Mouse (Mus musculus) kidney, postnatal 0 days (tissue): ENCODE measurements around the gene D930048N14Rik. TPM values are rescaled to one million over a fixed set of nuclear protein-coding genes. Genes with fewer than 3 reads are reported as not detected.

Source experiments
- ATAC-seq: fragments of 200-750 bp; cut with Nextera tagmentation; replicated peaks from 2 replicates; pipeline ENCODE4 v1.8.0; 2017; ENCODE audit warnings: low read depth, moderate number of reproducible peaks, moderate TSS enrichment, moderate library complexity; ENCODE audit not compliant: low FRiP score
- DNase-seq: peaks from one replicate; pipeline ENCODE4 v3.0.0-alpha.2; 2016; ENCODE audit warnings: low spot score
- H3K27ac ChIP-seq: fragments of 300-500 bp; sonication (generic); 2 replicates; pipeline ENCODE4 v1.5.1; 2014; ENCODE audit warnings: mild to moderate bottlenecking
- H3K27me3 ChIP-seq: fragments of 300-500 bp; sonication (generic); 2 replicates; pipeline ENCODE4 v1.6.1; 2014; ENCODE audit warnings: low read length, mixed read lengths; ENCODE audit not compliant: insufficient read depth
- H3K36me3 ChIP-seq: fragments of 300-500 bp; sonication (generic); 2 replicates; pipeline ENCODE4 v1.6.1; 2014; ENCODE audit warnings: low read length, mixed read lengths; ENCODE audit not compliant: insufficient read depth
- H3K4me1 ChIP-seq: fragments of 300-500 bp; sonication (generic); replicated peaks from 2 replicates; pipeline ENCODE4 v1.6.1; 2014; ENCODE audit warnings: antibody characterized with exemption, low read length, mixed read lengths; ENCODE audit not compliant: insufficient read depth
- H3K4me2 ChIP-seq: fragments of 300-500 bp; sonication (generic); 2 replicates; pipeline ENCODE4 v1.6.1; 2014; ENCODE audit warnings: mild to moderate bottlenecking, low read length, moderate library complexity, mixed read lengths
- H3K4me3 ChIP-seq: fragments of 300-500 bp; sonication (generic); replicated peaks from 2 replicates; pipeline ENCODE4 v1.5.1; 2014; ENCODE audit warnings: low read depth, low read length
- H3K9ac ChIP-seq: fragments of 300-500 bp; sonication (generic); 2 replicates; pipeline ENCODE4 v1.6.1; 2014; ENCODE audit warnings: low read depth, low read length
- H3K9me3 ChIP-seq: fragments of 300-500 bp; sonication (generic); replicated peaks from 2 replicates; pipeline ENCODE4 v1.6.1; 2016; ENCODE audit warnings: low read length, inconsistent platforms, mixed read lengths
- CTCF ChIP-seq: IDR thresholded peaks from 2 replicates; pipeline ENCODE4 v1.5.1; 2016; ENCODE audit warnings: antibody characterized with exemption, low read depth, mild to moderate bottlenecking, moderate library complexity
- WGBS: fragments of 180-500 bp; shearing (Covaris S2); extraction: QIAGEN DNeasy Blood & Tissue Kit; methylation state at CpG from one replicate; pipeline ENCODE4 v1.1.7; 2014; 5-methylcytosine and 5-hydroxymethylcytosine counted together
- polyA plus RNA-seq: library from polyadenylated mRNA; unstranded; fragments of >200 nt; fragmentation: Nextera tagmentation; extraction: Ambion mirVana; gene quantifications from 2 replicates; pipeline ENCODE4 v1.2.1, GENCODE M21; 2015

D930048N14Rik gene
- polyA plus RNA-seq, 1 experiment from 2014 or later, result 1.9 TPM

- Histone ChIP-seq H3K9me3 (no peaks in the 10 kb centered on the region), H3K4me2 (peak overlapping the region; percentile 85), H3K4me3 (peak overlapping the region; percentile 84), H3K27me3 (no peaks in the 10 kb centered on the region), H3K36me3 (no peaks in the 10 kb centered on the region), H3K9ac (peak overlapping the region; percentile 84), H3K4me1 (peaks cover 14% of the 10 kb centered on the region; the same call in 1 of the 2 replicates), H3K27ac (peak overlapping the region; percentile 88; the same call in 1 of the 2 replicates)
- no peak for ATAC-seq
- no peak for DNase-seq
- 13% methylated on average over 6 of the region's 6 CpGs for WGBS
- no peak for TF ChIP-seq CTCF
Observed at GRCm38 (mm10) chr11:51635127-51635524, 15.6 kb upstream of the D930048N14Rik start.

- no peaks in the 10 kb centered on the region for H3K9me3 ChIP-seq
- peaks cover 14% of the 10 kb centered on the region; the same call in 1 of the 2 replicates for H3K4me1 ChIP-seq
- peak within 1 kb of the TSS; percentile 85 for H3K4me2 ChIP-seq
- peak within 1 kb of the TSS; percentile 88 for H3K27ac ChIP-seq
- no peaks in the 10 kb centered on the region for H3K36me3 ChIP-seq
- no peaks in the 10 kb centered on the region for H3K27me3 ChIP-seq
- H3K9ac ChIP-seq, result peak within 1 kb of the TSS; percentile 84
- under 1% methylated on average over 61 of the region's 61 CpGs for WGBS
- DNase-seq, result peak; percentile 91
- ATAC-seq, result peak; percentile 86
- TF ChIP-seq CTCF, result no peak; the same call in 1 of the 2 replicates
- H3K4me3 ChIP-seq, result peak within 1 kb of the TSS; percentile 84
Observed at GRCm38 (mm10) chr11:51635525-51636322, 15.0 kb upstream of the D930048N14Rik start, which contains the start of gene Rmnd5b. Rmnd5b (minus strand) TSS chr11:51635896.

- H3K36me3 ChIP-seq, result no peaks in the 10 kb centered on the region
- H3K27ac ChIP-seq, result peak overlapping the region; percentile 88
- peak overlapping the region; percentile 84 for H3K4me3 ChIP-seq
- H3K27me3 ChIP-seq, result no peaks in the 10 kb centered on the region
- peak overlapping the region; percentile 85 for H3K4me2 ChIP-seq
- WGBS, result 5% methylated on average over 6 of the region's 6 CpGs
- no peak for ATAC-seq
- no peaks in the 10 kb centered on the region for H3K9me3 ChIP-seq
- peak; percentile 91 for DNase-seq
- peak overlapping the region; percentile 84 for H3K9ac ChIP-seq
- peaks cover 14% of the 10 kb centered on the region; the same call in 1 of the 2 replicates for H3K4me1 ChIP-seq
- TF ChIP-seq CTCF, result peak; percentile 73
Observed at GRCm38 (mm10) chr11:51636323-51636684, 14.4 kb upstream of the D930048N14Rik start.

GRCm38 (mm10) chr11:51637971-51638414 lies 12.8 kb upstream of the D930048N14Rik start:
- peak overlapping the region; percentile 50 for H3K4me2 ChIP-seq
- peak; percentile 68 for DNase-seq
- H3K27me3 ChIP-seq, result no peaks in the 10 kb centered on the region
- H3K36me3 ChIP-seq, result no peaks in the 10 kb centered on the region
- H3K9me3 ChIP-seq, result no peaks in the 10 kb centered on the region
- peaks cover 8% of the 10 kb centered on the region; the same call in 1 of the 2 replicates for H3K4me1 ChIP-seq
- peak overlapping the region; percentile 14; the same call in 1 of the 2 replicates for H3K4me3 ChIP-seq
- peak overlapping the region; percentile 46 for H3K9ac ChIP-seq
- peak overlapping the region; percentile 77 for H3K27ac ChIP-seq
- no peak for TF ChIP-seq CTCF
- 5% methylated on average over 17 of the region's 17 CpGs for WGBS
- no peak for ATAC-seq

- no peak for ATAC-seq
- Histone ChIP-seq H3K4me2 (peak overlapping the region; percentile 50; the same call in 1 of the 2 replicates), H3K9me3 (no peaks in the 10 kb centered on the region), H3K27ac (peak overlapping the region; percentile 77; the same call in 1 of the 2 replicates), H3K27me3 (no peaks in the 10 kb centered on the region), H3K9ac (no peak overlapping the region), H3K4me1 (peaks cover 8% of the 10 kb centered on the region; the same call in 1 of the 2 replicates), H3K36me3 (peaks cover 4% of the 10 kb centered on the region; the same call in 1 of the 2 replicates), H3K4me3 (no peak overlapping the region)
- TF ChIP-seq CTCF, result no peak
- WGBS, result 67% methylated on average over 5 of the region's 5 CpGs
- DNase-seq, result no peak
Observed at GRCm38 (mm10) chr11:51638497-51638896, 12.3 kb upstream of the D930048N14Rik start.

GRCm38 (mm10) chr11:51640748-51641147 lies 10.0 kb upstream of the D930048N14Rik start:
- no peaks in the 10 kb centered on the region for H3K27me3 ChIP-seq
- ATAC-seq (no peak), DNase-seq (no peak)
- H3K36me3 ChIP-seq, result peaks cover 13% of the 10 kb centered on the region; the same call in 1 of the 2 replicates
- 79% methylated on average over 7 of the region's 7 CpGs for whole genome bisulfite sequencing
- no peaks in the 10 kb centered on the region for H3K9me3 ChIP-seq
- no peak overlapping the region for H3K27ac ChIP-seq
- no peak for TF ChIP-seq CTCF
- peaks cover 8% of the 10 kb centered on the region; the same call in 1 of the 2 replicates for H3K4me1 ChIP-seq
- H3K4me2 ChIP-seq, result no peak overlapping the region
- H3K4me3 ChIP-seq, result no peak overlapping the region
- H3K9ac ChIP-seq, result no peak overlapping the region
